Mouse (Mus musculus): Measurements from ENCODE around the gene Ppp2r1b. TPM values are rescaled to one million over a fixed set of nuclear protein-coding genes. Genes with fewer than 3 reads are reported as not detected.
A peak's percentile ranks its signal among the peaks of the same experiment; 100 is the strongest.

Gene Ppp2r1b
- polyA plus RNA-seq, 1 experiment from 2014 or later = 72.2 TPM

DNA sequence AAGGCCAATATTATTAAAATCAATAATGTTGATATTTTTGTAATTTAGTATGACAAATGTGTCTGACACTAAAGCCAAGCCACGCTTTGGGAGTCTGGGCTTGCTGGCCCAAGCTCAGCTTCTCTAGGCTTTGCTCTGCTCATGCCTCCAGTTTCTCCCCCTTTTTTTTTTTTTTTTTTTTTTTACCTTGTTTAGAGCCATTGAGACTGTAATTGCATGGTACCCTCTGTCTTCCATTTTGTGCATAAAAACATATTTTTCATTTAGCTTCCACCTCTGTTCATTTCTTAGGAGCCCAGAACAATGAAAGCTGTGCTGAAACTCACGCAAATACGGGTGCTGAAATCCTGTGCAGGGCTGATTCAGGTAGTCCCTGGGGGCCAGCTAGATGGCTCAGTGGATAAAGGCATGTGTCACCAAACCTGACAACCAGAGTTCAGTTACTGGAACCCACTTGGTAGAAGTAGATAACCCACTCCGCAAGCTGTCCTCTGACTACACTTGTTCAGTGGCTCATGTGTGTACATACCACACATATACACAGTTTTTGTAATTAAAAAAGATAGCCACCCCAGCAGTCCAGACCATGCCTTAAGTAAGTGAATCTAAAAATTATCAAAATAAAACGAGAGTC lies 10.1 kb downstream of the Ppp2r1b start:
- H3K4me3 ChIP-seq = no peak overlapping the region
- H3K9ac ChIP-seq = no peak overlapping the region
- no peaks in the 10 kb centered on the region for H3K9me3 ChIP-seq
- 84% methylated on average over 5 of the region's 5 CpGs for WGBS
- H3K36me3 ChIP-seq = peaks cover 12% of the 10 kb centered on the region
- no peaks in the 10 kb centered on the region for H3K27me3 ChIP-seq
- no peak overlapping the region for H3K4me2 ChIP-seq
- ATAC-seq (ENCODE audit: insufficient number of reproducible peaks, insufficient read depth, low FRiP score, low TSS enrichment, low read depth) = no peak
- H3K27ac ChIP-seq = peak overlapping the region; percentile 90; the same call in 1 of the 2 replicates
- H3K4me1 ChIP-seq = peaks cover 39% of the 10 kb centered on the region

DNA sequence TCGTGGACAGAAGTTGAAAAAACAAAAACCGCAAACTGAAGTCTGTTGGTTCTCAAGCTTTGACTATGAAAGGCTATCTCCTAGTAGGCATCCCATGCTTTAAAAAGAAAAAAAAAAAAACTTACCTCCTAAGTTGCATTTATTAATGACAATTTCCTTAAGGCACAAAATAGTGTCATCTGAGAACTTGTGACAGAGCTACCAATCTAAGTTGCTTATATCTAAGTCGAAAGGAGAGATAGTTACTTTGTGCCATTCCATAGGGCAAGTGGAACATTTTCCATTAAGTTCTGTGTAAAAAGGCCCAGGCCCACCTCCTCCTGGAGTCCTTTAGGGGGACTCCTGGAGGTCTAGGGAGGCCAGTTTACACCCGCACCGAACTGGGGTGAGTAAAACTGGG lies 10.7 kb downstream of the Ppp2r1b start:
- peak overlapping the region; percentile 67 for H3K4me2 ChIP-seq

DNA sequence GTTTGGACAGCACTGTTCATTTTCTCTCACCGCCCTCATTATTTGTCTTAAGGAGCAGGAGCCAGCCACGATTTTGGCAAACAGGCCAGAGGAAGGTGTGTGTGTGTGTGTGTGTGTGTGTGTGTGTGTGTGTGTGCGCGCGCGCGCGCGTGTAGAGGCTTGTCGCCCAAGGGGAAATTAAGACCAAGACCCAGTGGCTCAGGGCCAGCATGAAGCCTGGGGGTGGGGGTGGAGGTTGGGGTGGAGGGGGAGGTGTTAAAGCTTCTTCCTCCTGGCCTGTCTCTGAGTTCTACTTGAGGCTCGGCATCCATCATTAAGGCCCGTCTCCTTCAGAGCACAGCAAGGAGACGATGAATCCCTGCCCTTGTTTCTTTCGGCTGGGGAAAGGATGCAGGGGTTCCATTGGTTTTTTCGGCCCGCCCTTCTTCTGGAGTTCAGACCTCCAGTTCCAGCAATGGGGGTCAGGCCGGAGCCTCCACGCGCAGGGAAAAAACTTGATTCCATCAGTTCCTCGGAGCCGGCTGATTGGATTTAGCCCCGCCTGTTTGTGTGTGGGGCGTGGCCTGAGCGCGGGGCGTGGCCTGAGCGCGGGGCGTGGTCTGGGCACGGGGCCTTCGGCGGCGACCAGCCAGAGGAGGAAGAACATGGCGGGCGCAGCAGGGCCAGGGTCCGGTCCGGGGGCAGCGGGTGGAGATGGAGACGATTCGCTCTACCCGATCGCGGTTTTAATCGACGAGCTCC lies 11.4 kb downstream of the Ppp2r1b start:
- Histone ChIP-seq H3K27ac (peak overlapping the region; percentile 90), H3K36me3 (peaks cover 25% of the 10 kb centered on the region), H3K4me1 (peaks cover 30% of the 10 kb centered on the region), H3K4me3 (peak overlapping the region; percentile 89), H3K27me3 (no peaks in the 10 kb centered on the region), H3K9me3 (no peaks in the 10 kb centered on the region), H3K9ac (peak overlapping the region; percentile 85), H3K4me2 (peak overlapping the region; percentile 67)
- ATAC-seq (ENCODE audit: insufficient number of reproducible peaks, insufficient read depth, low FRiP score, low TSS enrichment, low read depth) = peak; percentile 88
- WGBS = under 1% methylated on average over 45 of the region's 45 CpGs

More for the DNA sequence above, 10.7 kb downstream of the Ppp2r1b start:
- H3K27ac ChIP-seq = peak overlapping the region; percentile 90
- peaks cover 34% of the 10 kb centered on the region for H3K4me1 ChIP-seq
- 64% methylated on average over 5 of the region's 5 CpGs for WGBS
- no peaks in the 10 kb centered on the region for H3K27me3 ChIP-seq
- peak overlapping the region; percentile 89 for H3K4me3 ChIP-seq
- H3K9ac ChIP-seq = peak overlapping the region; percentile 85
- no peaks in the 10 kb centered on the region for H3K9me3 ChIP-seq
- H3K36me3 ChIP-seq = peaks cover 18% of the 10 kb centered on the region
- no peak for ATAC-seq (ENCODE audit: insufficient number of reproducible peaks, insufficient read depth, low FRiP score, low TSS enrichment, low read depth)

DNA sequence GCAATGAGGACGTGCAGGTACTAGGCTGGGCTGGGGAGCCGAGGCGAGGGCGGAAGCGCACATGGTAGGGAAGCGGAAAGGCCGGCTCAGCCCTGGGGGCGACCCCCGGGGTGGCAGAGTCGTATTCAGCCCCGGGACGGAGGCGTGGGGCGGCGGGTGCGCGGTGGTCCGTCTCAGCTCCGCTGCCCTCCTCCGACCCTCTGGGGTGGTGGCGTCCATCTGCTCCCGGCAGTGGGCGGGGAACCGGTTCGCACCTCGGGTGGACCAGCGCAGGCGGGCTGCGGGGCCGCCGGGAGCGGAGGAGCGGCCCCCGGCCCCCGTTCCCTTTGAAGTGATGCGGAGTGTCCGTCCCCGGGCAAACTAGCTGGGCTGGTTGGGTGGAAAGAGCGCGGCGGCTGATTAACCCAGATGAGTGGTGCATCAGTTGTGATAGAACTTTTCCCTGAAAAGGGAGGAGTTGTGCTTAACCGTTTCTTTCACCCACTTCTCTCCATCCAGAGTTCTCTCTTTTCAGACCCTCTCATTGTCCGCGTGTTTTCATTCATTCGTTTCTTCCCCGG lies 12.1 kb downstream of the Ppp2r1b start:
- peaks cover 30% of the 10 kb centered on the region for H3K4me1 ChIP-seq
- H3K4me2 ChIP-seq = peak overlapping the region; percentile 67
- H3K9ac ChIP-seq = peak overlapping the region; percentile 85
- peak overlapping the region; percentile 89 for H3K4me3 ChIP-seq
- H3K27ac ChIP-seq = peak overlapping the region; percentile 90
- WGBS = under 1% methylated on average over 46 of the region's 46 CpGs
- no peaks in the 10 kb centered on the region for H3K9me3 ChIP-seq
- H3K36me3 ChIP-seq = peaks cover 31% of the 10 kb centered on the region
- no peaks in the 10 kb centered on the region for H3K27me3 ChIP-seq
- peak; percentile 67 for ATAC-seq (ENCODE audit: insufficient number of reproducible peaks, insufficient read depth, low FRiP score, low TSS enrichment, low read depth)

GRCm38 (mm10) chr9:50858681-50859080 lies 13.6 kb downstream of the Ppp2r1b start:
- H3K9me3 ChIP-seq = no peaks in the 10 kb centered on the region
- no peak overlapping the region for H3K4me2 ChIP-seq
- no peak for ATAC-seq (ENCODE audit: insufficient number of reproducible peaks, insufficient read depth, low FRiP score, low TSS enrichment, low read depth)
- no peaks in the 10 kb centered on the region for H3K27me3 ChIP-seq
- H3K4me1 ChIP-seq = peaks cover 19% of the 10 kb centered on the region
- no peak overlapping the region for H3K27ac ChIP-seq
- WGBS = 93% methylated on average over 6 of the region's 6 CpGs
- peaks cover 45% of the 10 kb centered on the region for H3K36me3 ChIP-seq
- no peak overlapping the region for H3K9ac ChIP-seq
- H3K4me3 ChIP-seq = no peak overlapping the region

DNA sequence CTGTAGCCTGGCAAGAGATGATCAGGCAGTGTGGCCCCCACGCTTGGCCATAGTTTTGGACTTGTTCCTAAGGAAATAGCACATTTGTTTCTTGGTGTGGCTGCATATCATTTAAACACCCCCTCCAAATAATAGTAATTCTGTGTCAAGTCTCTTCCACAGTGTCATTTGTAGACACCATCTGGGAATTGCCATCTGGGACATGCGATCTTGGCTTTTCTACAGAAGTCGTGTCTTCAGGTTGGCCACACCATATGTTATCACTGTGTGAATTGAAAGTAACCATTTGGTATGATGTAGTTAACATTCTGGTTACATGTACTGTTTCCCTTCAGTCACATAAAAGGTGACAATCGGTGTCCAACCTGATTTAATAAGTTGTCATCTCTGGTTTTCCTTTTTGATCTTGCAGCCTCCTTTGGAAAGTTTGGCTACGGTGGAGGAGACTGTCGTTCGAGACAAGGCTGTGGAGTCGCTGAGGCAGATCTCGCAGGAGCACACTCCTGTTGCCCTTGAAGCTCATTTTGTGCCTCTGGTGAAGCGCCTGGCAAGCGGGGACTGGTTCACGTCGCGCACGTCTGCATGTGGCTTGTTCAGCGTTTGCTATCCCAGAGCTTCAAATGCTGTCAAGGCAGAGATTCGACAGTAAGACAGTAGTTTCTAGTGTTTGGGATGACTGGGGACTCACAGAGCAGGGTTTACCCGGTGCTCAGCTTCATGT lies 16.2 kb downstream of the Ppp2r1b start:
- no peak for ATAC-seq (ENCODE audit: insufficient number of reproducible peaks, insufficient read depth, low FRiP score, low TSS enrichment, low read depth)
- no peak overlapping the region for H3K4me3 ChIP-seq
- 91% methylated on average over 18 of the region's 18 CpGs for WGBS
- no peak overlapping the region for H3K4me2 ChIP-seq
- H3K27ac ChIP-seq = no peak overlapping the region
- no peak overlapping the region for H3K9ac ChIP-seq
- H3K9me3 ChIP-seq = no peaks in the 10 kb centered on the region
- peaks cover 66% of the 10 kb centered on the region for H3K36me3 ChIP-seq
- H3K27me3 ChIP-seq = no peaks in the 10 kb centered on the region
- peaks cover 7% of the 10 kb centered on the region for H3K4me1 ChIP-seq

GRCm38 (mm10) chr9:50863824-50864223 lies 18.7 kb downstream of the Ppp2r1b start:
- Histone ChIP-seq H3K27me3 (no peaks in the 10 kb centered on the region), H3K9ac (no peak overlapping the region), H3K9me3 (no peaks in the 10 kb centered on the region), H3K4me3 (no peak overlapping the region), H3K4me1 (no peaks in the 10 kb centered on the region), H3K36me3 (peaks cover 91% of the 10 kb centered on the region), H3K4me2 (no peak overlapping the region), H3K27ac (no peak overlapping the region)
- 86% methylated on average over 4 of the region's 4 CpGs for WGBS
- no peak for ATAC-seq (ENCODE audit: insufficient number of reproducible peaks, insufficient read depth, low FRiP score, low TSS enrichment, low read depth)

DNA sequence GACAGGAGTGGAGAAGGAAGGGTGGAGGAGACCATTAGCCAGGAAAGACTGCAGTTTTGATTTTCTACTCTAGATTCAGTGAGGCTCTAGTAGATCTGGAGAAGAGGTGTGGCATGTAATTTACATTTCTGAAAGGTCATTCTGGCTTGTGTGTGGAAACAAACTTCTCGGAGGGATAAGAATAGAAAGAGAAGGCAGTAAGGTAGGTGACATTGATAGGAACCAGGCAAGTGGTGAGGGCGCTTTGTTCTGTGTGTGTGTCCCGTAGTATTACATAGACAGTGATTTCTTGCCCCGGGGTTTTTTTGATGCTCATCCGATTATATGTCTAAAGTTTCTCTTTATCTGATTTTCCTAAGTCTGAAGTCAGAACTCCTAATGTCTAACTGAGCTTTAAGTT lies 19.8 kb downstream of the Ppp2r1b start:
- ATAC-seq (ENCODE audit: insufficient number of reproducible peaks, insufficient read depth, low FRiP score, low TSS enrichment, low read depth) = no peak
- Histone ChIP-seq H3K4me1 (no peaks in the 10 kb centered on the region), H3K9ac (no peak overlapping the region), H3K27ac (no peak overlapping the region), H3K4me2 (no peak overlapping the region), H3K9me3 (no peaks in the 10 kb centered on the region), H3K4me3 (no peak overlapping the region), H3K36me3 (peaks cover 90% of the 10 kb centered on the region), H3K27me3 (no peaks in the 10 kb centered on the region)
- 82% methylated on average over 5 of the region's 5 CpGs for WGBS

GRCm38 (mm10) chr9:50865803-50866202 lies 20.7 kb downstream of the Ppp2r1b start:
- Histone ChIP-seq H3K4me3 (no peak overlapping the region), H3K27me3 (no peaks in the 10 kb centered on the region), H3K36me3 (peaks cover 90% of the 10 kb centered on the region), H3K9ac (no peak overlapping the region), H3K9me3 (no peaks in the 10 kb centered on the region), H3K27ac (no peak overlapping the region), H3K4me1 (no peaks in the 10 kb centered on the region), H3K4me2 (no peak overlapping the region)
- WGBS = 76% methylated on average over 8 of the region's 8 CpGs
- ATAC-seq (ENCODE audit: insufficient number of reproducible peaks, insufficient read depth, low FRiP score, low TSS enrichment, low read depth) = no peak

DNA sequence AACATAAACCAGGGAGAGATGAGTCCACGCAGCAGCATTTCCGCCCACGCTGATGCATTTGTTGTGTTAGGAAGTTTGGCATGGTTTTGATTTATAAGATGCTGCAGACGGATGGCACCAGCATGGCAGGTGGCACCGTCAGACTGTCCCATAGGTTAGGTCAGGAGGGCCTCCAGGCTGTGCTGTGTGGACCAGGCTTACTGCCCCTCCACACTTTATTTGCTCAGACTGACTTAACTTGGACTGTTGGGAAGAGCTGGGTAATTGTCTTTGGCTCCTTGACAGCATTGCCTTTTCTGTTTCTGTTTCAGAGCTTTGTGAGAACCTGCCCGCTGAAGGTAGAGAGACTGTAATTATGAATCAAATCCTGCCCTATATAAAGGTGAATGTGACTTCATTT lies 21.9 kb downstream of the Ppp2r1b start:
- WGBS = 91% methylated on average over 6 of the region's 6 CpGs
- no peak for ATAC-seq (ENCODE audit: insufficient number of reproducible peaks, insufficient read depth, low FRiP score, low TSS enrichment, low read depth)

GRCm38 (mm10) chr9:50868182-50868581 lies 23.1 kb downstream of the Ppp2r1b start:
- no peak for ATAC-seq (ENCODE audit: insufficient number of reproducible peaks, insufficient read depth, low FRiP score, low TSS enrichment, low read depth)
- Histone ChIP-seq H3K36me3 (peaks cover 81% of the 10 kb centered on the region), H3K27ac (no peak overlapping the region), H3K9ac (no peak overlapping the region), H3K4me2 (no peak overlapping the region), H3K9me3 (no peaks in the 10 kb centered on the region), H3K4me1 (no peaks in the 10 kb centered on the region), H3K4me3 (no peak overlapping the region), H3K27me3 (no peaks in the 10 kb centered on the region)
- WGBS = 87% methylated on average over 2 of the region's 2 CpGs

More for the DNA sequence above, 21.9 kb downstream of the Ppp2r1b start:
- Histone ChIP-seq H3K9me3 (no peaks in the 10 kb centered on the region), H3K4me2 (no peak overlapping the region), H3K36me3 (peaks cover 83% of the 10 kb centered on the region), H3K4me3 (no peak overlapping the region), H3K27ac (no peak overlapping the region), H3K27me3 (no peaks in the 10 kb centered on the region), H3K9ac (no peak overlapping the region), H3K4me1 (no peaks in the 10 kb centered on the region)
